Mouse (Mus musculus) thymus, adult 2 months (tissue): ENCODE results near the gene Zfpl1.

Experiments used
- CTCF ChIP-seq: fragments of 200-500 bp; IDR thresholded peaks from 2 replicates; pipeline ENCODE4 v1.5.1; 2012; ENCODE audit warnings: mild to moderate bottlenecking, control low read depth, low read length, moderate library complexity, borderline replicate concordance; ENCODE audit not compliant: control insufficient read depth, poor library complexity, insufficient read depth; ENCODE audit errors: extremely low read depth
- POLR2A ChIP-seq: fragments of 200-500 bp; IDR thresholded peaks from 2 replicates; pipeline ENCODE4 v1.6.1; 2012; ENCODE audit warnings: mild to moderate bottlenecking, low read length, control low read depth, moderate library complexity; ENCODE audit not compliant: control insufficient read depth, poor library complexity, insufficient read depth; ENCODE audit errors: extremely low read depth

DNA sequence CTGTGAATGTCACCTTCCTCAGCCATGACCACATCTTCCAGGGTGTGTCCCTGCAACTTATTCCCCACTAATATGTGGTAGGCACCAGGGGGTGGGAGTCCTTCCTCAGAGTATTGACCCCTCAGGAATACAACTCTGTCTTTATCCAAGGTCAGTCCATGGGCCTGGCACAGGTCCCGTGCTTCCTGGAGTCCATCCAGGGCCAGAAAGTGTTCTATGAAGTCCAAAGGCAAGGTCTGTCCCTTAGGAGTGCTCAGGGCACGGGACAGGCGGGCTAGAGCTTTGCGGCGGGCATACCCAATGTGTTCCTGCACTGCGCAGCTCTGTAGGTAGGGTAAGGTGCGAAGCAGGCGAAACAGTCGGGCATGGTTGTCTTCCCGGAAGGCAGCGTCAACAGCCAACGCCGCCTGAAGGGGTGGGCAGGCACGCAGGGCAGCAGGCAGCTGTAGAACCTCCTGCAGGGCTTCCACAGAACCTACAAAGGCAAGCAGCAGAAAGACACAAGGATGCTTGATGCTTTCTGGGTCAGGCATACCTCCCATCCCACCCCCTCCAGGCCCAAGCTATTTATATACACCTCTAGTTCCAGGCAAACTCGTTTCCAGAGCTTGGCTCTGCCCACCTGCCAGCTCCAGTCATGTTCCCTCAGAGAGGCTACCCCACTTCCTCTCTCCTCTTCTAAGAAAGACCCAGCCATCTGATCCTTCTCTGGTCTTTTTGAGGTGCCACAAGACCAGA is 31.5 kb upstream of the Zfpl1 start:
- TF ChIP-seq CTCF: no peak
- TF ChIP-seq POLR2A: no peak
